Mouse (Mus musculus): ENCODE measurements around the gene Gbp7.
"Not testable (repeated sequence)": the region's sequence is repeated elsewhere in the genome, so short reads cannot be mapped to it uniquely, and the experiment has no call there.

The Gbp7 gene

GRCm38 (mm10) chr3:142561045-142561646 lies 31.0 kb downstream of the Gbp7 start:
- no peak for DNase-seq (ENCODE audit: low spot score)

GRCm38 (mm10) chr3:142561666-142562065 lies 31.5 kb downstream of the Gbp7 start:
- no peak for DNase-seq (ENCODE audit: low spot score)

- DNase-seq (ENCODE audit: low spot score) = not testable (repeated sequence)
Measured at GRCm38 (mm10) chr3:142567490-142567889, 37.3 kb downstream of the Gbp7 start.

- DNase-seq (ENCODE audit: low spot score) = no peak
Measured at GRCm38 (mm10) chr3:142570738-142571137, 40.6 kb downstream of the Gbp7 start.

GRCm38 (mm10) chr3:142577108-142577507 lies 47.0 kb downstream of the Gbp7 start:
- no peak for DNase-seq (ENCODE audit: low spot score)

- no peak for DNase-seq (ENCODE audit: low spot score)
Measured at GRCm38 (mm10) chr3:142578342-142578741, 48.2 kb downstream of the Gbp7 start.

- DNase-seq (ENCODE audit: low spot score) = no peak
Measured at GRCm38 (mm10) chr3:142583067-142583466, 52.9 kb downstream of the Gbp7 start.

- DNase-seq (ENCODE audit: low spot score) = no peak
Measured at GRCm38 (mm10) chr3:142587386-142587785, 57.2 kb downstream of the Gbp7 start.

- DNase-seq (ENCODE audit: low spot score) = no peak
Measured at GRCm38 (mm10) chr3:142588888-142589287, 58.7 kb downstream of the Gbp7 start.

GRCm38 (mm10) chr3:142590431-142591067 lies 60.4 kb downstream of the Gbp7 start:
- no peak for DNase-seq (ENCODE audit: low spot score)

- no peak for DNase-seq (ENCODE audit: low spot score)
Measured at GRCm38 (mm10) chr3:142594547-142594946, 64.4 kb downstream of the Gbp7 start, which contains the start of gene Gbp2b. Gene Gbp2b, plus strand, starts transcription at chr3:142594847.

GRCm38 (mm10) chr3:142597923-142598322 lies 67.8 kb downstream of the Gbp7 start:
- no peak for DNase-seq (ENCODE audit: low spot score)
